Mouse (Mus musculus): ENCODE measurements around the gene D630003M21Rik.
A peak's percentile ranks its signal among the peaks of the same experiment; 100 is the strongest.

D630003M21Rik gene

GRCm38 (mm10) chr2:158166628-158167027, 62.4 kb downstream of the D630003M21Rik start:
- no peak for DNase-seq (ENCODE audit: inconsistent ontology term)

GRCm38 (mm10) chr2:158165776-158166175, 63.2 kb downstream of the D630003M21Rik start:
- DNase-seq (ENCODE audit: inconsistent ontology term), result no peak

GRCm38 (mm10) chr2:158163034-158163433, 66.0 kb downstream of the D630003M21Rik start:
- no peak for DNase-seq (ENCODE audit: inconsistent ontology term)

- no peak for DNase-seq (ENCODE audit: inconsistent ontology term)
Measured at GRCm38 (mm10) chr2:158161761-158162160, 67.3 kb downstream of the D630003M21Rik start.

- peak; percentile 51 for DNase-seq (ENCODE audit: inconsistent ontology term)
Measured at GRCm38 (mm10) chr2:158159376-158160235, 69.4 kb downstream of the D630003M21Rik start.

GRCm38 (mm10) chr2:158157654-158158053, 71.4 kb downstream of the D630003M21Rik start:
- no peak for DNase-seq (ENCODE audit: inconsistent ontology term)

- no peak for DNase-seq (ENCODE audit: inconsistent ontology term)
Measured at GRCm38 (mm10) chr2:158156487-158156886, 72.5 kb downstream of the D630003M21Rik start.

- DNase-seq (ENCODE audit: inconsistent ontology term), result no peak
Measured at GRCm38 (mm10) chr2:158155615-158156014, 73.4 kb downstream of the D630003M21Rik start.

- no peak for DNase-seq (ENCODE audit: inconsistent ontology term)
Measured at GRCm38 (mm10) chr2:158155101-158155500, 73.9 kb downstream of the D630003M21Rik start.

GRCm38 (mm10) chr2:158154641-158155040, 74.4 kb downstream of the D630003M21Rik start:
- DNase-seq (ENCODE audit: inconsistent ontology term), result no peak

GRCm38 (mm10) chr2:158153728-158154343, 75.2 kb downstream of the D630003M21Rik start:
- DNase-seq (ENCODE audit: inconsistent ontology term), result peak; percentile 57

GRCm38 (mm10) chr2:158152685-158153309, 76.2 kb downstream of the D630003M21Rik start:
- DNase-seq (ENCODE audit: inconsistent ontology term), result no peak

- no peak for DNase-seq (ENCODE audit: inconsistent ontology term)
Measured at GRCm38 (mm10) chr2:158151077-158151476, 77.9 kb downstream of the D630003M21Rik start.

GRCm38 (mm10) chr2:158146971-158147370, 82.1 kb downstream of the D630003M21Rik start:
- no peak for DNase-seq (ENCODE audit: inconsistent ontology term)

- peak; percentile 86 for DNase-seq (ENCODE audit: inconsistent ontology term)
Measured at GRCm38 (mm10) chr2:158146223-158146622, 82.8 kb downstream of the D630003M21Rik start, which contains the start of gene Tgm2. Gene Tgm2, minus strand, starts transcription at chr2:158146436.

- no peak for DNase-seq (ENCODE audit: inconsistent ontology term)
Measured at GRCm38 (mm10) chr2:158145528-158146065, 83.4 kb downstream of the D630003M21Rik start.

GRCm38 (mm10) chr2:158144750-158145527, 84.1 kb downstream of the D630003M21Rik start:
- no peak for DNase-seq (ENCODE audit: inconsistent ontology term)

- no peak for DNase-seq (ENCODE audit: inconsistent ontology term)
Measured at GRCm38 (mm10) chr2:158144263-158144662, 84.8 kb downstream of the D630003M21Rik start.

GRCm38 (mm10) chr2:158143816-158144215, 85.2 kb downstream of the D630003M21Rik start:
- no peak for DNase-seq (ENCODE audit: inconsistent ontology term)

GRCm38 (mm10) chr2:158142981-158143380, 86.0 kb downstream of the D630003M21Rik start:
- DNase-seq (ENCODE audit: inconsistent ontology term), result no peak

Data from Muller cell, postnatal 12 days (primary cell).